Mouse (Mus musculus) right cerebral cortex, postnatal 36 days (tissue): ENCODE measurements around the gene Dynlt3.
"Not testable (repeated sequence)": the region's sequence is repeated elsewhere in the genome, so short reads cannot be mapped to it uniquely, and the experiment has no call there.

ENCODE experiments used
- DNase-seq, 2 experiments: peaks; one replicate each; pipeline ENCODE4 v3.0.0; 2022; ENCODE audit warnings: low spot score in 2 of 2, mixed read lengths in 1 of 2

The Dynlt3 gene

GRCm38 (mm10) chrX:9662391-9663111 is at the start of gene Dynlt3:
Gene Dynlt3, minus strand, starts transcription at chrX:9663003.
- DNase-seq = peak; percentile 69 to 73

- DNase-seq = no peak
These were observed 37.0 kb upstream of the Dynlt3 start for GRCm38 (mm10) chrX:9699815-9700214.

GRCm38 (mm10) chrX:9695997-9696396 is 33.2 kb upstream of the Dynlt3 start:
- DNase-seq = no peak

GRCm38 (mm10) chrX:9672040-9672439 is 9.2 kb upstream of the Dynlt3 start:
- no peak for DNase-seq

GRCm38 (mm10) chrX:9671418-9671817 is 8.6 kb upstream of the Dynlt3 start:
- DNase-seq = no peak

GRCm38 (mm10) chrX:9652806-9653205 is 10.0 kb downstream of the Dynlt3 start:
- DNase-seq = no peak

GRCm38 (mm10) chrX:9640594-9640993 is 22.2 kb downstream of the Dynlt3 start:
- not testable (repeated sequence) for DNase-seq

GRCm38 (mm10) chrX:9640126-9640525 is 22.7 kb downstream of the Dynlt3 start:
- not testable (repeated sequence) for DNase-seq
